Mouse (Mus musculus) skeletal muscle tissue, adult 2 months (tissue): ENCODE measurements around the gene Bcl9l.

Experiments
- DNase-seq: peaks from one replicate; pipeline ENCODE4 v3.0.0-alpha.2; 2012; ENCODE audit warnings: low read depth, low spot score

Gene Bcl9l

GRCm38 (mm10) chr9:44483510-44484044 lies 952 bp downstream of the Bcl9l start:
- peak; percentile 83 for DNase-seq

- no peak for DNase-seq
Measured at GRCm38 (mm10) chr9:44484311-44485104, 1.9 kb downstream of the Bcl9l start.

- no peak for DNase-seq
Measured at GRCm38 (mm10) chr9:44485105-44485515, 2.5 kb downstream of the Bcl9l start.

GRCm38 (mm10) chr9:44485516-44486161 lies 3.0 kb downstream of the Bcl9l start:
- no peak for DNase-seq

- DNase-seq, result peak; percentile 67
Measured at GRCm38 (mm10) chr9:44486335-44486734, 3.7 kb downstream of the Bcl9l start.

GRCm38 (mm10) chr9:44486741-44487421 lies 4.3 kb downstream of the Bcl9l start:
- DNase-seq, result no peak

- DNase-seq, result peak; percentile 90
Measured at GRCm38 (mm10) chr9:44487441-44487840, 4.8 kb downstream of the Bcl9l start.

- no peak for DNase-seq
Measured at GRCm38 (mm10) chr9:44488416-44488815, 5.8 kb downstream of the Bcl9l start.

- DNase-seq, result peak; percentile 77
Measured at GRCm38 (mm10) chr9:44488855-44489381, 6.3 kb downstream of the Bcl9l start.

GRCm38 (mm10) chr9:44489651-44490085 lies 7.0 kb downstream of the Bcl9l start:
- no peak for DNase-seq

GRCm38 (mm10) chr9:44490086-44490967 lies 7.7 kb downstream of the Bcl9l start:
- DNase-seq, result no peak

GRCm38 (mm10) chr9:44491351-44491750 lies 8.7 kb downstream of the Bcl9l start:
- DNase-seq, result no peak

GRCm38 (mm10) chr9:44492631-44493461 lies 10.2 kb downstream of the Bcl9l start:
- peak; percentile 83 for DNase-seq

- DNase-seq, result peak; percentile 70
Measured at GRCm38 (mm10) chr9:44494261-44494862, 11.7 kb downstream of the Bcl9l start.

- DNase-seq, result peak; percentile 70
Measured at GRCm38 (mm10) chr9:44494863-44495809, 12.5 kb downstream of the Bcl9l start.

- no peak for DNase-seq
Measured at GRCm38 (mm10) chr9:44495810-44496344, 13.3 kb downstream of the Bcl9l start.

- DNase-seq, result no peak
Measured at GRCm38 (mm10) chr9:44496803-44497461, 14.3 kb downstream of the Bcl9l start.
